Mouse (Mus musculus) embryonic facial prominence, embryonic 12.5 days (tissue): Measurements from ENCODE around the gene Olfr976. TPM values are rescaled to one million over a fixed set of nuclear protein-coding genes. Genes with fewer than 3 reads are reported as not detected.

Experiments
- polyA plus RNA-seq: library from polyadenylated mRNA; unstranded; fragments of >200 nt; fragmentation: Nextera tagmentation; extraction: Ambion mirVana; gene quantifications from 2 replicates; pipeline ENCODE4 v1.2.1, GENCODE M21; 2016

Gene Olfr976
- polyA plus RNA-seq, 1 experiment from 2014 or later = not detected

Other genes with a start within 250 kb of the Olfr976 start
- not detected in 2 replicates for gene Olfr965, start 249.8 kb downstream of the Olfr976 start, polyA plus RNA-seq
- not detected in 2 replicates for gene Olfr150, start 230.2 kb downstream of the Olfr976 start, polyA plus RNA-seq
- gene Olfr967, start 214.9 kb downstream of the Olfr976 start, polyA plus RNA-seq = not detected in 2 replicates
- not detected in 2 replicates for gene Olfr968, start 177.9 kb downstream of the Olfr976 start, polyA plus RNA-seq
- not detected in 2 replicates for gene Olfr969, start 170.2 kb downstream of the Olfr976 start, polyA plus RNA-seq
- not detected in 2 replicates for gene Olfr970, start 152.3 kb downstream of the Olfr976 start, polyA plus RNA-seq
- gene Olfr971, start 124.3 kb downstream of the Olfr976 start, polyA plus RNA-seq = not detected in 2 replicates
- gene Olfr972, start 94.7 kb downstream of the Olfr976 start, polyA plus RNA-seq = 0.35 TPM in 1 of 2 replicates, not detected in the other
- not detected in 2 replicates for gene Olfr229, start 53.8 kb downstream of the Olfr976 start, polyA plus RNA-seq
- gene Olfr974, start 23.6 kb downstream of the Olfr976 start, polyA plus RNA-seq = not detected in 2 replicates
- gene Olfr975, start 9.1 kb downstream of the Olfr976 start, polyA plus RNA-seq = not detected in 2 replicates
- not detected in 2 replicates for gene Olfr978, start 31.0 kb upstream of the Olfr976 start, polyA plus RNA-seq
- not detected in 2 replicates for gene Olfr979, start 42.3 kb upstream of the Olfr976 start, polyA plus RNA-seq
- gene Olfr980, start 48.4 kb upstream of the Olfr976 start, polyA plus RNA-seq = not detected in 2 replicates
- gene Olfr981, start 60.3 kb upstream of the Olfr976 start, polyA plus RNA-seq = not detected in 2 replicates
- gene Olfr982, start 112.7 kb upstream of the Olfr976 start, polyA plus RNA-seq = not detected in 2 replicates
- gene Olfr983, start 132.5 kb upstream of the Olfr976 start, polyA plus RNA-seq = not detected in 2 replicates
- not detected in 2 replicates for gene Olfr984, start 153.1 kb upstream of the Olfr976 start, polyA plus RNA-seq
- gene Olfr985, start 169.1 kb upstream of the Olfr976 start, polyA plus RNA-seq = not detected in 2 replicates
- not detected in 2 replicates for gene Tmem225, start 187.0 kb upstream of the Olfr976 start, polyA plus RNA-seq
- 0.06 TPM in 1 of 2 replicates, not detected in the other for gene Olfr986, start 219.8 kb upstream of the Olfr976 start, polyA plus RNA-seq
- gene Zfp202, start 231.2 kb upstream of the Olfr976 start, polyA plus RNA-seq = 9.5 and 9.6 TPM in 2 replicates